Mouse (Mus musculus): ENCODE data around the gene Efcab14.

DNA sequence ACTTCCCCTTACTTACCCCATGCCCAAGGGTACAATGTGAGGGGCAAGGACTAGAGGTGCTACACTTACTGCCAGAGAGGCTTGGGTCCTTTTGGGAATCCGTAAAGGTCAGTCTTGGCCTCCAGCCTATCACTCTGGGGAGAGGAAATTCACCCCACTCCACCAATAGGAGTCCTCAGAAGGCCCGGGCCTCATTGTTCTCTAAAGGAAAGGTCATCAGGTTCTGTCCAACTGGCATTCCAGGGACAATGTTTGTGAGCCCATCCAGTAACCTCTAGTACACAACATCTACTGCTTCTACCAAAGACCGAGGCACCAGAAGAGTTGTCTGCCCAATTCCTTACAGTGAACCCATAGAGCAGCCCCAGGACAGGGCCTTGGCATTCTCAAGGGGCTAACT is 43.4 kb downstream of the Efcab14 start, which contains the start of gene Tex38:
- TF ChIP-seq POLR2A (IDR thresholded peaks at IDR 0.05; ENCODE audit: low read depth, low read length) (no peak), CTCF (IDR thresholded peaks at IDR 0.05; ENCODE audit: borderline replicate concordance, insufficient read depth, low read length) (no peak)

Measured in embryonic fibroblast, embryonic 13.5 days (primary cell).